Mouse (Mus musculus) hindbrain, embryonic 12.5 days (tissue): ENCODE data around the gene Taf1d. TPM values are rescaled to one million over a fixed set of nuclear protein-coding genes. Genes with fewer than 3 reads are reported as not detected.

Experiments
- ATAC-seq: fragments of 200-750 bp; cut with Nextera tagmentation; 2 replicates; pipeline ENCODE4 v1.8.0; 2017; ENCODE audit warnings: moderate TSS enrichment; ENCODE audit not compliant: low FRiP score
- H3K27ac ChIP-seq: fragments of 300-500 bp; sonication (generic); 2 replicates; pipeline ENCODE4 v1.5.1; 2016; ENCODE audit warnings: mild to moderate bottlenecking
- H3K27me3 ChIP-seq: fragments of 300-500 bp; sonication (generic); 2 replicates; pipeline ENCODE4 v1.6.1; 2016; ENCODE audit warnings: mild to moderate bottlenecking
- H3K36me3 ChIP-seq: fragments of 300-500 bp; sonication (generic); 2 replicates; pipeline ENCODE4 v1.6.1; 2016; ENCODE audit warnings: mild to moderate bottlenecking
- H3K4me1 ChIP-seq: fragments of 300-500 bp; sonication (generic); 2 replicates; pipeline ENCODE4 v1.6.1; 2016
- H3K4me2 ChIP-seq: fragments of 300-500 bp; sonication (generic); replicated peaks from 2 replicates; pipeline ENCODE4 v1.6.1; 2016; ENCODE audit warnings: mild to moderate bottlenecking
- H3K4me3 ChIP-seq: fragments of 300-500 bp; sonication (generic); 2 replicates; pipeline ENCODE4 v1.5.1; 2016; ENCODE audit warnings: mild to moderate bottlenecking
- H3K9ac ChIP-seq: fragments of 300-500 bp; sonication (generic); 2 replicates; pipeline ENCODE4 v1.6.1; 2016; ENCODE audit warnings: mild to moderate bottlenecking, moderate library complexity
- H3K9me3 ChIP-seq: fragments of 300-500 bp; sonication (generic); replicated peaks from 2 replicates; pipeline ENCODE4 v1.6.1; 2016; ENCODE audit warnings: mild to moderate bottlenecking
- WGBS: fragments of 180-500 bp; shearing (Covaris S2); methylation state at CpG from one replicate; pipeline ENCODE4 v1.1.7; 2016; 5-methylcytosine and 5-hydroxymethylcytosine counted together
- microRNA-seq: library from miRNA; unstranded; fragments of <30 nt; microRNA quantifications from one replicate; pipeline ENCODE4, GENCODE M21; 2017
- polyA plus RNA-seq: library from polyadenylated mRNA; unstranded; fragments of >200 nt; fragmentation: Nextera tagmentation; extraction: Ambion mirVana; gene quantifications from 2 replicates; pipeline ENCODE4 v1.2.1, GENCODE M21; 2016

Gene Taf1d
- polyA plus RNA-seq, 1 experiment from 2014 or later, result 61.0 TPM

DNA sequence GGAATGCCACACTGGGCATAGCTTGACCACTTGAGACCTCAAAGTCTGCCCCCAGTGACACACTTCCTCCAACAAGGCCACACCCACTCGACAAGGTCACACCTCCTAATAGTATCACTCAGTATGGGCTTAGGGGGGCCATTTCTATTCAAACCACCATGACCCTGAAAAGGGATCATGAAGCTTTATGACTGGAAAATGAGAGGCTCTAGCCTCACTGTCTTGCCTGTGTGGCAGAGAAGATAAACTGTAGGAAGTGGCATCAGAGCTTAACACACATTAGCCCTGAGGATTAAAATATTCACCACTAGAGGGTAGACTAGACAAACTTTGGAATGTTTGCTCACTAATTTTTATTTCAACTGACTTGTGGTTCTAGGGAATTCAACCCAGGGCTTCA is 59.8 kb downstream of the Taf1d start:
- H3K9me3 ChIP-seq, result no peaks in the 10 kb centered on the region
- no peak overlapping the region for H3K4me2 ChIP-seq
- 85% methylated on average over 1 of the region's 1 CpGs for WGBS
- no peak overlapping the region for H3K4me3 ChIP-seq
- 0 out of 2 replicates have a peak, but pooled peaks cover 3% of the 10 kb centered on the region for H3K27me3 ChIP-seq
- H3K27ac ChIP-seq, result no peak overlapping the region
- no peak overlapping the region for H3K9ac ChIP-seq
- ATAC-seq, result no peak
- no peaks in the 10 kb centered on the region for H3K4me1 ChIP-seq
- H3K36me3 ChIP-seq, result no peaks in the 10 kb centered on the region

DNA sequence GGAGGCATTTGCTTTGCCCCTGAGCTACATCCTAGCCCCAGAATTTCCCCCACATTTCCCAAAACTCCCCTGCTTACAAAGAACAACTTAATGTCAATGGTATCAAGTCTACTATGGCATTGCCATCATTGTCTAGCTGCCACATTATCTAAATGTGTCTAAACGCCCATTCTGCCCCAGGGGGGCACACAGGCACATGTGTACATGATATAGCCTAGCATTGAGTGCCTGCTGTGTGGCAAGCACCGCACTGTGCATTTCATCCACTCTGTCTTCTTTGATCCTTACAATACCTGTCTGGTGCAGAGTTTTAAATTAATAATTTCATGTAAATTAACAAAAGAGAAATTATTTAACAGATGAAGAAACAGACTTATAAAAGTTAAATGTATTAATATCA is 60.2 kb downstream of the Taf1d start:
- Histone ChIP-seq H3K4me1 (no peaks in the 10 kb centered on the region), H3K36me3 (no peaks in the 10 kb centered on the region), H3K9ac (no peak overlapping the region), H3K4me2 (no peak overlapping the region), H3K9me3 (no peaks in the 10 kb centered on the region), H3K27ac (no peak overlapping the region), H3K27me3 (no peaks in the 10 kb centered on the region), H3K4me3 (no peak overlapping the region)
- WGBS, result 58% methylated on average over 2 of the region's 2 CpGs
- ATAC-seq, result no peak

Small RNA genes within 50 kb of the gene (microRNA-seq; reads per million reads assigned to microRNA genes)
- gene Gm49349 (not detected), gene mmu-mir-7650 (not detected)

Other genes starting within 250 kb of the Taf1d start
- not detected in 2 replicates for gene Hephl1, start 194.1 kb upstream of the Taf1d start, polyA plus RNA-seq
- 4.4 and 5.4 TPM in 2 replicates for gene Vstm5, start 67.2 kb upstream of the Taf1d start, polyA plus RNA-seq
- gene Med17, start 26.3 kb upstream of the Taf1d start, polyA plus RNA-seq, result 37.3 and 39.8 TPM in 2 replicates
- 12.0 and 12.4 TPM in 2 replicates for gene 4931406C07Rik, start 234 bp downstream of the Taf1d start, polyA plus RNA-seq
- gene Cep295, start 51.6 kb downstream of the Taf1d start, polyA plus RNA-seq, result 20.5 and 23.6 TPM in 2 replicates
- 1.2 and 1.7 TPM in 2 replicates for gene Smco4, start 187.2 kb downstream of the Taf1d start, polyA plus RNA-seq